Mouse (Mus musculus) liver, embryonic 14.5 days (tissue): ENCODE measurements at regions not wholly inside any gene's neighbourhood (a gene's known extent, or its start where the extent isn't known, plus 50 kb on each side); places are given as distances from the start of the nearest gene placed in this dataset.

Experiments used
- CTCF ChIP-seq: IDR thresholded peaks from 2 replicates; pipeline ENCODE4 v1.5.1; 2016; ENCODE audit warnings: antibody characterized with exemption, low read depth, control low read depth
- EP300 ChIP-seq: IDR thresholded peaks from 2 replicates; pipeline ENCODE4 v1.6.1; 2016; ENCODE audit warnings: antibody characterized with exemption, low read depth

DNA sequence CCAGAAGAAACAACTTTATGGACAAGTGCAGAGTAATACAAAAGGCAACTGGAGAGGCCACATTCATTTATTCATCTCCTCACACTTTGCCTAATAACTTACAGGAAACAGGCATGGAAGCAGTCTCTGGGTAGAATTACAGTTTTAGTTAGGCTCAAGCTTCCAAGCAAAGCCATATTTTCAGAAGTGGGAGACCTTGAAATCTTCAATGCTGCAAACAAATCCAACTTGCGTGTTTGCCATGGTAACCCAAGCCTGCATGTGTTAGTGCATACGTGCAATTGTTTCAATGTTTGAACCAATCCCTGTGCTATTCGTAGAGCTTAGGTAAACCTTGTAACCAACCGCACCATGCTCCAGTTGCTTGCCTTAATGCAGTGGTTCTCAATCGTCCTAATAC, 256.3 kb upstream of the Atp10a start:
- TF ChIP-seq EP300 (no peak), CTCF (no peak)
